Mouse (Mus musculus) hindbrain, embryonic 10.5 days (tissue): ENCODE measurements around the gene Gm10065. TPM values are rescaled to one million over a fixed set of nuclear protein-coding genes. Genes with fewer than 3 reads are reported as not detected.
"Not testable (repeated sequence)": the region's sequence is repeated elsewhere in the genome, so short reads cannot be mapped to it uniquely, and the experiment has no call there.

Source experiments
- DNase-seq: peaks from one replicate; pipeline ENCODE4 v3.0.0-alpha.2; 2017; ENCODE audit warnings: low spot score
- H3K27ac ChIP-seq: fragments of 300-500 bp; sonication (generic); 2 replicates; pipeline ENCODE4 v1.5.1; 2016; ENCODE audit warnings: mild to moderate bottlenecking, moderate library complexity
- H3K27me3 ChIP-seq: fragments of 300-500 bp; sonication (generic); 2 replicates; pipeline ENCODE4 v1.6.1; 2016; ENCODE audit warnings: mild to moderate bottlenecking; ENCODE audit not compliant: poor library complexity, insufficient read depth, severe bottlenecking
- H3K36me3 ChIP-seq: fragments of 300-500 bp; sonication (generic); 2 replicates; pipeline ENCODE4 v1.6.1; 2016; ENCODE audit warnings: mild to moderate bottlenecking, moderate library complexity
- H3K4me1 ChIP-seq: fragments of 300-500 bp; sonication (generic); replicated peaks from 2 replicates; pipeline ENCODE4 v1.6.1; 2016; ENCODE audit warnings: mild to moderate bottlenecking
- H3K4me3 ChIP-seq: fragments of 300-500 bp; sonication (generic); 2 replicates; pipeline ENCODE4 v1.5.1; 2016; ENCODE audit warnings: mild to moderate bottlenecking, moderate library complexity
- H3K9me3 ChIP-seq: fragments of 300-500 bp; sonication (generic); 2 replicates; pipeline ENCODE4 v1.6.1; 2016; ENCODE audit warnings: mild to moderate bottlenecking, moderate library complexity
- WGBS: fragments of 180-500 bp; shearing (Covaris S2); methylation state at CpG from one replicate; pipeline ENCODE4 v1.1.7; 2016; 5-methylcytosine and 5-hydroxymethylcytosine counted together
- polyA plus RNA-seq: library from polyadenylated mRNA; unstranded; fragments of >200 nt; fragmentation: Nextera tagmentation; extraction: Ambion mirVana; gene quantifications from 2 replicates; pipeline ENCODE4 v1.2.1, GENCODE M21; 2016

Gm10065 gene
- 1.7 TPM in 1 of 2 replicates, not detected in the other for polyA plus RNA-seq

- not testable (repeated sequence) for H3K9me3 ChIP-seq, H3K36me3 ChIP-seq, H3K27me3 ChIP-seq
- Histone ChIP-seq H3K4me3 (peak within 1 kb of the TSS; percentile 67), H3K4me1 (peaks cover 16% of the 10 kb centered on the region), H3K27ac (peak within 1 kb of the TSS; percentile 86)
- 3% methylated on average over 31 of the region's 31 CpGs for WGBS
- peak; percentile 81 for DNase-seq
These were observed at the start of gene Gm10065, which contains the start of gene Zkscan4 for GRCm38 (mm10) chr13:21478759-21479670. Gene Gm10065 (minus strand): TSS chr13:21479441. Gene Zkscan4 (plus strand): TSS chr13:21478907.

- WGBS = under 1% methylated on average over 21 of the region's 21 CpGs
- no peaks in the 10 kb centered on the region for H3K36me3 ChIP-seq
- no peaks in the 10 kb centered on the region for H3K9me3 ChIP-seq
- peak; percentile 87 for DNase-seq
- H3K27me3 ChIP-seq = no peaks in the 10 kb centered on the region
- peak overlapping the region; percentile 72 for H3K4me3 ChIP-seq
- peaks cover 4% of the 10 kb centered on the region; the same call in 1 of the 2 replicates for H3K4me1 ChIP-seq
- H3K27ac ChIP-seq = peak overlapping the region; percentile 93
These were observed 27.0 kb upstream of the Gm10065 start for GRCm38 (mm10) chr13:21506221-21506649.

- Histone ChIP-seq H3K27me3 (no peaks in the 10 kb centered on the region), H3K4me3 (no peak overlapping the region), H3K9me3 (no peaks in the 10 kb centered on the region), H3K4me1 (peaks cover 4% of the 10 kb centered on the region; the same call in 1 of the 2 replicates), H3K36me3 (no peaks in the 10 kb centered on the region), H3K27ac (no peak overlapping the region)
- no peak for DNase-seq
- 85% methylated on average over 5 of the region's 5 CpGs for WGBS
These were observed 23.1 kb upstream of the Gm10065 start for GRCm38 (mm10) chr13:21502296-21502695.

- not testable (repeated sequence) for H3K27me3 ChIP-seq, H3K9me3 ChIP-seq, H3K4me3 ChIP-seq, H3K4me1 ChIP-seq, H3K27ac ChIP-seq, DNase-seq, H3K36me3 ChIP-seq
- 94% methylated on average over 17 of the region's 17 CpGs for WGBS
These were observed 21.9 kb upstream of the Gm10065 start, which contains the start of gene Gm11273 for GRCm38 (mm10) chr13:21501182-21501581. Gene Gm11273 (minus strand): TSS chr13:21501418.

GRCm38 (mm10) chr13:21495080-21495479 is 15.8 kb upstream of the Gm10065 start, which contains the start of gene AK157302:
Gene AK157302 (plus strand): TSS chr13:21495223.
- H3K36me3 ChIP-seq = no peaks in the 10 kb centered on the region
- no peaks in the 10 kb centered on the region for H3K27me3 ChIP-seq
- H3K9me3 ChIP-seq = no peaks in the 10 kb centered on the region
- 93% methylated on average over 21 of the region's 21 CpGs for WGBS
- H3K4me3 ChIP-seq = no peak within 1 kb of the TSS
- H3K27ac ChIP-seq = no peak within 1 kb of the TSS
- H3K4me1 ChIP-seq = no peaks in the 10 kb centered on the region
- DNase-seq = no peak

GRCm38 (mm10) chr13:21492847-21493246 is 13.6 kb upstream of the Gm10065 start:
- Histone ChIP-seq H3K9me3 (no peaks in the 10 kb centered on the region), H3K27me3 (no peaks in the 10 kb centered on the region), H3K27ac (no peak overlapping the region), H3K36me3 (no peaks in the 10 kb centered on the region), H3K4me3 (no peak overlapping the region), H3K4me1 (no peaks in the 10 kb centered on the region)
- 94% methylated on average over 5 of the region's 5 CpGs for WGBS
- no peak for DNase-seq

- no peak overlapping the region for H3K4me3 ChIP-seq
- peaks cover 19% of the 10 kb centered on the region for H3K36me3 ChIP-seq
- 91% methylated on average over 1 of the region's 1 CpGs for WGBS
- peaks cover 6% of the 10 kb centered on the region; the same call in 1 of the 2 replicates for H3K9me3 ChIP-seq
- H3K27me3 ChIP-seq = no peaks in the 10 kb centered on the region
- no peak overlapping the region for H3K27ac ChIP-seq
- DNase-seq = no peak
- no peaks in the 10 kb centered on the region for H3K4me1 ChIP-seq
These were observed 7.6 kb upstream of the Gm10065 start for GRCm38 (mm10) chr13:21486881-21487280.

- H3K9me3 ChIP-seq = 0 out of 2 replicates have a peak, but pooled peaks cover 1% of the 10 kb centered on the region
- no peak overlapping the region for H3K27ac ChIP-seq
- WGBS = 25% methylated on average over 4 of the region's 4 CpGs
- H3K4me1 ChIP-seq = peaks cover 16% of the 10 kb centered on the region; the same call in 1 of the 2 replicates
- no peaks in the 10 kb centered on the region for H3K36me3 ChIP-seq
- no peak for DNase-seq
- no peak overlapping the region for H3K4me3 ChIP-seq
- H3K27me3 ChIP-seq = peaks cover 28% of the 10 kb centered on the region
These were observed 6.8 kb downstream of the Gm10065 start for GRCm38 (mm10) chr13:21472427-21472826.

- peaks cover 30% of the 10 kb centered on the region for H3K27me3 ChIP-seq
- peaks cover 16% of the 10 kb centered on the region; the same call in 1 of the 2 replicates for H3K4me1 ChIP-seq
- H3K9me3 ChIP-seq = 0 out of 2 replicates have a peak, but pooled peaks cover 4% of the 10 kb centered on the region
- peak overlapping the region; percentile 63; the same call in 1 of the 2 replicates for H3K4me3 ChIP-seq
- H3K36me3 ChIP-seq = no peaks in the 10 kb centered on the region
- 23% methylated on average over 9 of the region's 9 CpGs for WGBS
- DNase-seq = no peak
- H3K27ac ChIP-seq = no peak overlapping the region
These were observed 10.1 kb downstream of the Gm10065 start for GRCm38 (mm10) chr13:21469097-21469496.

- WGBS = under 1% methylated on average over 54 of the region's 54 CpGs
- H3K36me3 ChIP-seq = no peaks in the 10 kb centered on the region
- peaks cover 30% of the 10 kb centered on the region for H3K27me3 ChIP-seq
- DNase-seq = peak; percentile 89
- H3K27ac ChIP-seq = peak within 1 kb of the TSS; percentile 87
- peak within 1 kb of the TSS; percentile 63 for H3K4me3 ChIP-seq
- H3K4me1 ChIP-seq = peaks cover 16% of the 10 kb centered on the region; the same call in 1 of the 2 replicates
- 0 out of 2 replicates have a peak, but pooled peaks cover 4% of the 10 kb centered on the region for H3K9me3 ChIP-seq
These were observed 10.9 kb downstream of the Gm10065 start, which contains the start of gene Nkapl for GRCm38 (mm10) chr13:21468061-21469019. Gene Nkapl (minus strand): TSS chr13:21468509.

- Histone ChIP-seq H3K27ac (no peak overlapping the region), H3K9me3 (0 out of 2 replicates have a peak, but pooled peaks cover 4% of the 10 kb centered on the region), H3K27me3 (peaks cover 30% of the 10 kb centered on the region), H3K4me1 (peaks cover 10% of the 10 kb centered on the region; the same call in 1 of the 2 replicates), H3K36me3 (no peaks in the 10 kb centered on the region), H3K4me3 (no peak overlapping the region)
- 86% methylated on average over 10 of the region's 10 CpGs for WGBS
- DNase-seq = no peak
These were observed 11.9 kb downstream of the Gm10065 start for GRCm38 (mm10) chr13:21467336-21467735.

GRCm38 (mm10) chr13:21462516-21462915 is 16.7 kb downstream of the Gm10065 start:
- H3K36me3 ChIP-seq, H3K27me3 ChIP-seq, H3K4me3 ChIP-seq, H3K4me1 ChIP-seq, H3K27ac ChIP-seq, DNase-seq, H3K9me3 ChIP-seq: not testable (repeated sequence)
- WGBS = 51% methylated on average over 9 of the region's 9 CpGs
